Mouse (Mus musculus) fat pad, adult 2 months (tissue): ENCODE results near the gene Mtmr2.
"Not testable (repeated sequence)": the region's sequence is repeated elsewhere in the genome, so short reads cannot be mapped to it uniquely, and the experiment has no call there.

Experiments
- DNase-seq: peaks from one replicate; pipeline ENCODE4 v3.0.0-alpha.2; 2011; ENCODE audit warnings: low read depth, low spot score; ENCODE audit errors: extremely low read depth

Gene Mtmr2

GRCm38 (mm10) chr9:13748404-13748797 is at the start of gene Mtmr2:
Mtmr2 (plus strand) TSS chr9:13748410.
- no peak for DNase-seq

GRCm38 (mm10) chr9:13699061-13699780 is 49.0 kb upstream of the Mtmr2 start:
- DNase-seq: no peak

GRCm38 (mm10) chr9:13699781-13700116 is 48.5 kb upstream of the Mtmr2 start:
- DNase-seq: no peak

- DNase-seq: no peak
These were observed 46.4 kb upstream of the Mtmr2 start for GRCm38 (mm10) chr9:13701773-13702172.

- no peak for DNase-seq
These were observed 45.1 kb upstream of the Mtmr2 start for GRCm38 (mm10) chr9:13703100-13703499.

- DNase-seq: no peak
These were observed 43.3 kb upstream of the Mtmr2 start for GRCm38 (mm10) chr9:13704917-13705316.

GRCm38 (mm10) chr9:13707066-13707555 is 41.1 kb upstream of the Mtmr2 start:
- DNase-seq: no peak

- DNase-seq: no peak
These were observed 38.8 kb upstream of the Mtmr2 start for GRCm38 (mm10) chr9:13709436-13709835.

GRCm38 (mm10) chr9:13715891-13716290 is 32.3 kb upstream of the Mtmr2 start:
- not testable (repeated sequence) for DNase-seq

- no peak for DNase-seq
These were observed 31.7 kb upstream of the Mtmr2 start for GRCm38 (mm10) chr9:13716316-13717099.

- no peak for DNase-seq
These were observed 826 bp downstream of the Mtmr2 start for GRCm38 (mm10) chr9:13748798-13749674.

GRCm38 (mm10) chr9:13749675-13749998 is 1.4 kb downstream of the Mtmr2 start:
- DNase-seq: no peak

- DNase-seq: no peak
These were observed 4.3 kb downstream of the Mtmr2 start for GRCm38 (mm10) chr9:13752543-13752942.

- no peak for DNase-seq
These were observed 12.2 kb downstream of the Mtmr2 start for GRCm38 (mm10) chr9:13760430-13760829.

GRCm38 (mm10) chr9:13765624-13766023 is 17.4 kb downstream of the Mtmr2 start:
- DNase-seq: no peak

- DNase-seq: no peak
These were observed 18.4 kb downstream of the Mtmr2 start for GRCm38 (mm10) chr9:13766570-13766969.

- DNase-seq: no peak
These were observed 26.5 kb downstream of the Mtmr2 start for GRCm38 (mm10) chr9:13774732-13775131.

- DNase-seq: no peak
These were observed 33.8 kb downstream of the Mtmr2 start for GRCm38 (mm10) chr9:13781985-13782384.

- not testable (repeated sequence) for DNase-seq
These were observed 42.7 kb downstream of the Mtmr2 start for GRCm38 (mm10) chr9:13790864-13791263.

- DNase-seq: no peak
These were observed 46.1 kb downstream of the Mtmr2 start for GRCm38 (mm10) chr9:13794302-13794701.

- DNase-seq: no peak
These were observed 46.5 kb downstream of the Mtmr2 start for GRCm38 (mm10) chr9:13794756-13795155.
